Mouse (Mus musculus) kidney, embryonic 14.5 days (tissue): ENCODE measurements around the gene Ccdc83. TPM values are rescaled to one million over a fixed set of nuclear protein-coding genes. Genes with fewer than 3 reads are reported as not detected.

Experiments
- ATAC-seq: fragments of 200-750 bp; cut with Nextera tagmentation; 2 replicates; pipeline ENCODE4 v1.8.0; 2017; ENCODE audit warnings: moderate number of reproducible peaks, mild to moderate bottlenecking, moderate TSS enrichment, moderate library complexity; ENCODE audit not compliant: low FRiP score, low TSS enrichment
- H3K27ac ChIP-seq: fragments of 300-500 bp; sonication (generic); 2 replicates; pipeline ENCODE4 v1.5.1; 2014; ENCODE audit warnings: low read depth, mild to moderate bottlenecking, low read length, moderate library complexity, mixed read lengths
- H3K27me3 ChIP-seq: fragments of 300-500 bp; sonication (generic); 2 replicates; pipeline ENCODE4 v1.6.1; 2014; ENCODE audit warnings: mild to moderate bottlenecking, low read length; ENCODE audit not compliant: control insufficient read depth, insufficient read depth
- H3K36me3 ChIP-seq: fragments of 300-500 bp; sonication (generic); 2 replicates; pipeline ENCODE4 v1.6.1; 2014; ENCODE audit warnings: low read length, mixed read lengths; ENCODE audit not compliant: control insufficient read depth, insufficient read depth
- H3K4me1 ChIP-seq: fragments of 300-500 bp; sonication (generic); 2 replicates; pipeline ENCODE4 v1.6.1; 2014; ENCODE audit warnings: low read length, mixed read lengths; ENCODE audit not compliant: control insufficient read depth, insufficient read depth
- H3K4me2 ChIP-seq: fragments of 300-500 bp; sonication (generic); replicated peaks from 2 replicates; pipeline ENCODE4 v1.6.1; 2014; ENCODE audit warnings: low read depth, mild to moderate bottlenecking, low read length
- H3K4me3 ChIP-seq: fragments of 300-500 bp; sonication (generic); 2 replicates; pipeline ENCODE4 v1.5.1; 2014; ENCODE audit warnings: mild to moderate bottlenecking, low read length
- H3K9ac ChIP-seq: fragments of 300-500 bp; sonication (generic); 2 replicates; pipeline ENCODE4 v1.6.1; 2014; ENCODE audit warnings: low read depth, mild to moderate bottlenecking, low read length, moderate library complexity
- H3K9me3 ChIP-seq: fragments of 300-500 bp; sonication (generic); 2 replicates; pipeline ENCODE4 v1.6.1; 2016; ENCODE audit warnings: low read length; ENCODE audit not compliant: control insufficient read depth
- WGBS: fragments of 180-500 bp; shearing (Covaris S2); extraction: QIAGEN DNeasy Blood & Tissue Kit; methylation state at CpG from one replicate; pipeline ENCODE4 v1.1.7; 2014; 5-methylcytosine and 5-hydroxymethylcytosine counted together
- polyA plus RNA-seq: library from polyadenylated mRNA; unstranded; fragments of >200 nt; fragmentation: Nextera tagmentation; extraction: Ambion mirVana; gene quantifications from 2 replicates; pipeline ENCODE4 v1.2.1, GENCODE M21; 2014

Gene Ccdc83
- polyA plus RNA-seq, 1 experiment from 2014 or later: not detected

DNA sequence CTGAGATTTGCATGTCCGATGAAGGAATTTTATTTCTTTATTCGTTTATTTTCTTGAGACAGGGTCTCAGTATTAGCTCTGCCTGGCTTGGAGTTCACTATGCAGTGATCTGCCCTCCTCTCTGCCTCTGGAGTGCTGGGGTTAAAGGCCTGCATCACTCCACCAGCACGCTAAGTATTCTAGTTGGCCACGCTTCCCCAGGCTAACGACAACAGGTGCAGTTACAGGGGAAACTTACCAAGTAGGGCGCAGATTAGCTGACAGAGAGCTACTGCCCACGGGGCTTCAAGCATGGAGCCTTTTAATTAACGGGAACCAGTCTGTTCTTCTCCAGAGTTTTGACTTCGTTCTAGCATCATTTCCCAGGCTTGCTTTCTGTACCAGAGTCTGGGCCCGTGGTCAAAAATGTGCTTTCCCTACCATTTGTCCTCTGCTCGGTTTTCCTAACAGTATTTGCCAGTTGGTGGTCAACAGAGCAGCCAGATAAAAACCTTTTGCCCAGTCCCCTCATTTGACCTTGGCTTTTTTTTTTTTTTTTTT lies 9.1 kb upstream of the Ccdc83 start:
- Histone ChIP-seq H3K27ac (no peak overlapping the region), H3K4me3 (no peak overlapping the region), H3K27me3 (no peaks in the 10 kb centered on the region), H3K9me3 (no peaks in the 10 kb centered on the region), H3K36me3 (no peaks in the 10 kb centered on the region), H3K4me2 (no peak overlapping the region), H3K4me1 (peaks cover 10% of the 10 kb centered on the region; the same call in 1 of the 2 replicates), H3K9ac (no peak overlapping the region)
- 53% methylated on average over 11 of the region's 11 CpGs for WGBS
- ATAC-seq: no peak

DNA sequence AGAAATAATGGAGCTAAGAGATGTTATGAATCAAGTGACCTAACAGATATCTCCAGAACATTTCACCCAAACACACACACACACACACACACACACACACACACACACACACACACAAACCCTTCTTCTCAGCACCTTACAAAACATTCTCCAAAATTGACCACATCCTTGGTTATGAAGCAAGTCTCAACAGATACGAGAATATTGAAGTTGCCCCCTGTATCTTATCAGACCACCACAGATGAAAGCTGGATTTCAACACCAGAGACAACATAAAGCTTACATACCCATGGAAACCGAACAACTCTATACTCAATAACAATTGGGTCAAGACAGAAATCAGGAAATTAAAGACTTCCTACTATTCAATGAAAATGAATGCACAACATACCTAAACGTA lies 4.6 kb upstream of the Ccdc83 start:
- no peak overlapping the region for H3K4me2 ChIP-seq
- 78% methylated on average over 3 of the region's 3 CpGs for WGBS

DNA sequence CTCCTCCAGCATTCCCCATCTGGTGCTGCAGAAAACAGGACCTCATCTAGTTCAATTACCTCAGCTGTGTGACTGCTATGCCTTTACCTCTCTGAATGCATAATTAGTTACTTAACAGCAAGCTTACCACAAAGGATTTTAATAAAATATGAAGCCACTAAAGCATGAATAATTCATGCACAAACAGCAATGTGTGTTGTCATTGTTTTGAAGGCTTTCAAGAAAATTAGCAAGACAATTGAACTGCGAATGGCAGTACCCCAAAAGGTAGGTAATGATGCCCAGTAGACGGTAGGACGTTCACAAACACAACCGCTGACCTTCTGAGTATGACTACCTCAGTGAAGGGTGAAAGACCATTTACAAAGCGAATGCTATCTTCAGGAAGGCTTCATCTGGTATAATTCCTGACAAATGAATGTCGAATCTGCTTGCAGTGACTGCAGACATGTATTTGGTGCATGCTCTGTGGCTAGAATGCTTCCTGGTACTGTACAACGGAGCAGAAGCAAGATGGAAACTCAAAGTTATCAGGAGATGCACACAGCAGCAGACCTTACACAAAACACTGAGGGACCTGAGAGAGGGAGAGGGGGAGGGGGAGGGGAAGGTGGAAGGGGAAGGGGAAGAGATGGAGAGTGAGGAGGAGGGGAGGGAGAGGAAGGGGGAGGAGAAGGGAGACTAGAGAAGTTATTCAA lies 3.5 kb downstream of the Ccdc83 start:
- Histone ChIP-seq H3K4me3 (no peak overlapping the region), H3K9me3 (no peaks in the 10 kb centered on the region), H3K27ac (no peak overlapping the region), H3K9ac (no peak overlapping the region), H3K4me2 (no peak overlapping the region), H3K27me3 (no peaks in the 10 kb centered on the region), H3K36me3 (no peaks in the 10 kb centered on the region), H3K4me1 (0 out of 2 replicates have a peak, but pooled peaks cover 4% of the 10 kb centered on the region)
- 38% methylated on average over 7 of the region's 7 CpGs for WGBS
- ATAC-seq: no peak

More for the DNA sequence above, 4.6 kb upstream of the Ccdc83 start:
- Histone ChIP-seq H3K36me3 (no peaks in the 10 kb centered on the region), H3K4me1 (0 out of 2 replicates have a peak, but pooled peaks cover 3% of the 10 kb centered on the region), H3K27me3 (no peaks in the 10 kb centered on the region), H3K27ac (no peak overlapping the region), H3K9ac (no peak overlapping the region), H3K9me3 (no peaks in the 10 kb centered on the region), H3K4me3 (no peak overlapping the region)
- no peak for ATAC-seq

DNA sequence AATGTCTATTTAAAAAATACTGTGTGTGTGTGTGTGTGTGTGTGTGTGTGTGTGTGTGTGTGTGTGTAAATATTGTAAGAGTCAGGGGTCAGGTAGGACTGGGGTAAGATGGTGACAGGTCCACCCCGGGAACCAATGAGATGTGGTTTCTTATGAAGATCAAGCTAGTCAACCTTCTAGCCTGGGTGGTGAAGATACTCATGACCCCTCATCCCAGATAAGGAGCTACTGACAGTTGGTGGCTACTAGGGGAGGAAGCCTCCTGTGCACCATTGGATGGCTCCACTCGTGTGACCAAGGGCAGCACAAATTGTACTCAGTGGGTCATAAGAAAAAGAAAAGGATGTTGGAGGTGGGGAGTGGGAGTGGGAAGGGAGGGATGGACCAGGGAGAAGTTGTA lies 5.7 kb downstream of the Ccdc83 start:
- WGBS: 89% methylated on average over 2 of the region's 2 CpGs
- ATAC-seq: no peak
- Histone ChIP-seq H3K4me3 (no peak overlapping the region), H3K27ac (no peak overlapping the region), H3K9ac (no peak overlapping the region), H3K36me3 (no peaks in the 10 kb centered on the region), H3K4me2 (no peak overlapping the region), H3K9me3 (no peaks in the 10 kb centered on the region), H3K4me1 (no peaks in the 10 kb centered on the region), H3K27me3 (no peaks in the 10 kb centered on the region)

DNA sequence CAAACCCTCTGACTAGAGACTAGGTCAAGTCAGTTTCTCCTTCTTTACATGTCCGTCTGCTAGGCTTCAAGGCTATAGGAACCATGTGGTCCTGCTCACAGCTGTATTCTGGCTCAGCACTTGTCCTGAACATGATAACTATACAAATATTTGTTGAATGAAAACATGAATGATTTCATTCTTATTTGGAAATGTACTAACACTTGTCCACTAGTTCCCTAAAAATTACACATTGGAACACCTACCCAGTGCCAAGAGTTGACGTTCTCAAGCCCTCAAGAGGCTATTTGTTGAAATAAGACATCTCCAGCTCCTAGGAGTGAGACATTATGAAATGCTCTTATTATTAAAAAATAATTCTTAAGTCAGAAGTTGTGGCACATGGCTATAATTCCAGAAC lies 6.9 kb downstream of the Ccdc83 start:
- Histone ChIP-seq H3K27ac (no peak overlapping the region), H3K9ac (no peak overlapping the region), H3K4me3 (no peak overlapping the region), H3K27me3 (no peaks in the 10 kb centered on the region), H3K36me3 (no peaks in the 10 kb centered on the region), H3K9me3 (no peaks in the 10 kb centered on the region), H3K4me2 (no peak overlapping the region), H3K4me1 (no peaks in the 10 kb centered on the region)
- ATAC-seq: no peak
- WGBS: 86% methylated on average over 2 of the region's 2 CpGs

DNA sequence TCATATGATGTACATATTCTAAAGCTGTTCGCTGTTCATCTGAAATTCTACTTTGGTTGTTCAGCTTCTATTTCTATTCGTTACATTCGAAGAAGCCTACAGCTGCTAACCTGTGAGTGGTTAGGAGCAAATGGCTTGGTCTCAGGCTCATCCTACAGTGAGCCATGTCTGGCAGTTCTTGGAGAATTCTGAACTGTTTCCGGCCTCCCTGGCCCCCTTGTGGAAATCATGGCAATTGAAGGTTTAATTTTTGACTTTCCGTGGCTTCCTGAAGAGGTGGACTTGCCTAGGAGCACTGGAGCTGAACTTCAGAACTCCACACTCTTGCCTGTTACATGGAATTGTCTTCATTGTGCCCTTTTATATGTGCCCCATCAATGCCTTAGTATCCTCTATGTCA lies 12.6 kb downstream of the Ccdc83 start:
- no peak overlapping the region for H3K9ac ChIP-seq
- H3K9me3 ChIP-seq: no peaks in the 10 kb centered on the region
- H3K4me1 ChIP-seq: no peaks in the 10 kb centered on the region

DNA sequence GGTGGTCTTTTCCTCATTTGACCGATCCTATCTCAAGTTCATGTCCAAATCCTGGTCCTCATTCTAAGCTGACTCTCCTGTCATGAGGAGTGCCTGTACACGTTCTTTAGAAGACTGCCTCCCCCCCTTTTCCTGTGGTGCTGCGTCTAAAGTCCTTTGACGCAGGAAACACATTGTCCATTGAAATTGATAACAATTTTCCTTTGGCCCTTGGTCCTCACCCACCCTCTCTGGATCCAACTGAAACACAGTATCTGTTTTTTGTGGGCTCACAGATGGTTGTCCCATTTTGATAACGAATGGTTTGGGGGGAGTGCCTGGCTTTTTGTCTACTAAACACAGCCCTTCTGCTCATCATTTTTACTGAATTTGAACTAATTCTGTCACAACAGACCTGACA lies 21.9 kb downstream of the Ccdc83 start:
- H3K9me3 ChIP-seq: no peaks in the 10 kb centered on the region
- H3K27ac ChIP-seq: no peak overlapping the region
- H3K4me2 ChIP-seq: no peak overlapping the region
- no peaks in the 10 kb centered on the region for H3K36me3 ChIP-seq
- no peaks in the 10 kb centered on the region for H3K27me3 ChIP-seq
- H3K4me1 ChIP-seq: no peaks in the 10 kb centered on the region
- H3K9ac ChIP-seq: no peak overlapping the region
- WGBS: 81% methylated on average over 5 of the region's 5 CpGs
- H3K4me3 ChIP-seq: no peak overlapping the region
- no peak for ATAC-seq

More for the DNA sequence above, 12.6 kb downstream of the Ccdc83 start:
- H3K4me2 ChIP-seq: no peak overlapping the region
- no peak overlapping the region for H3K4me3 ChIP-seq
- 70% methylated on average over 5 of the region's 5 CpGs for whole genome bisulfite sequencing
- H3K36me3 ChIP-seq: no peaks in the 10 kb centered on the region
- H3K27me3 ChIP-seq: no peaks in the 10 kb centered on the region
- no peak for ATAC-seq
- H3K27ac ChIP-seq: no peak overlapping the region

DNA sequence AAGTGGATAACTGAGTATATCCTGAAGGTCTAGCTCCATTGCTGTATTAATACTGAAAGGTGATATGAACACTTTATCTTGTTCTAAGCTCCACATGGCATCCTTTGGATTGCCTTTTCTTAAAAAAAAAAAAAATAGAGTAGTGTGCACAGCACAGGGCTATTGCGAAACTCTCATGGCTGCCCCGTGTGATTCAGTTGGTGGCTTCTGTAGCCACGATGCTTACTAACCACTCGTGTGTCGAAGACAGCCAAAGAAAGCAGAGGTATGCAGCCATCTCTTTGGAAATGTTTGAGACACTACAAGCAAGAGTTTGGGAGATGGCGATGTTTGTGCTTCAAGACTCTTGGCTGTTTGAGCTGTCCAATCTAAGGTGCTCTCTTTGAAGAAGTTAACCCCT lies 22.4 kb downstream of the Ccdc83 start:
- Histone ChIP-seq H3K9me3 (no peaks in the 10 kb centered on the region), H3K36me3 (no peaks in the 10 kb centered on the region), H3K4me2 (no peak overlapping the region), H3K27me3 (no peaks in the 10 kb centered on the region), H3K9ac (no peak overlapping the region), H3K4me3 (no peak overlapping the region), H3K4me1 (no peaks in the 10 kb centered on the region), H3K27ac (no peak overlapping the region)
- WGBS: 94% methylated on average over 6 of the region's 6 CpGs
- no peak for ATAC-seq

DNA sequence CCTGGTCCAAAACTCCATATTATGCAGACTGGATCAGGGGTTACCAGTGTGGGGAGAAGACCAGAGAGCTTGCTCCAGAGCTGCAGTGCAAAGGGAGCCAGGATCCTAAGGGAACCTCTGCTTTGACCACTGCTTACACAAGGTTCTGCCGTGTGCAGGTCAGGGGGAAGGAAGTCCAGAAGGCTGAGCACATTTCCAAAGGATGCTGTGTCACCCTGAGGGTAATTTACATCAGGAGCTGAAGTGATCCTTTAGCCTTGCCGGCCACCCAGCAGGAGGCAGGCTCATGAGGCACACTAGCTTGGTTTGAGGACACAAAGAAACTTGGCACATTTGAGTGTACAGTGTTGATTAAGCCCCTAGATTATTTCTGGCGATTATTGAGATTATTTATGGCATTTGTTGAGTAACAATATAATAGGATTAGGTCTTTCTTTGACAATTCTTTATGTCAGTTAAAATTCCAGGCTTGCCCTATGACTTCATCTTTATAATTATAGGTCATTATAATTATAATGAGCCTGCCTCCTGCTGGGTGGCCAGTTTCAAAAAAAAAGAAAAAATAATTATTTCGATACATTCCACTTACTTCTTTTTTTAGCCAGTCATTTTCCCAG lies 29.2 kb downstream of the Ccdc83 start:
- Histone ChIP-seq H3K4me3 (no peak overlapping the region), H3K4me1 (no peaks in the 10 kb centered on the region), H3K9ac (no peak overlapping the region), H3K27ac (no peak overlapping the region), H3K27me3 (no peaks in the 10 kb centered on the region), H3K9me3 (no peaks in the 10 kb centered on the region), H3K36me3 (no peaks in the 10 kb centered on the region), H3K4me2 (no peak overlapping the region)
- no peak for ATAC-seq
- WGBS: 57% methylated on average over 4 of the region's 4 CpGs
